Mouse (Mus musculus) adrenal gland, postnatal 36 days (tissue): Measurements from ENCODE around the gene Igsf21. TPM values are rescaled to one million over a fixed set of nuclear protein-coding genes. Genes with fewer than 3 reads are reported as not detected.

ENCODE experiments used
- DNase-seq, 2 experiments: peaks; one replicate each; pipeline ENCODE4 v3.0.0; 2021; ENCODE audit warnings: mixed read lengths in 1 of 2
- total RNA-seq, 2 experiments: library from RNA; stranded (reverse); gene quantifications; 2 replicates each; pipeline ENCODE4 v1.2.3; 2021

The Igsf21 gene
- total RNA-seq, 2 experiments from 2014 or later, result 2.9 to 3.7 TPM

- no peak for DNase-seq
Observed at GRCm38 (mm10) chr4:140196717-140197116, 49.9 kb downstream of the Igsf21 start.

GRCm38 (mm10) chr4:140192276-140193002 lies 54.1 kb downstream of the Igsf21 start:
- DNase-seq, result no peak

GRCm38 (mm10) chr4:140189601-140190000 lies 57.0 kb downstream of the Igsf21 start:
- DNase-seq, result no peak

DNA sequence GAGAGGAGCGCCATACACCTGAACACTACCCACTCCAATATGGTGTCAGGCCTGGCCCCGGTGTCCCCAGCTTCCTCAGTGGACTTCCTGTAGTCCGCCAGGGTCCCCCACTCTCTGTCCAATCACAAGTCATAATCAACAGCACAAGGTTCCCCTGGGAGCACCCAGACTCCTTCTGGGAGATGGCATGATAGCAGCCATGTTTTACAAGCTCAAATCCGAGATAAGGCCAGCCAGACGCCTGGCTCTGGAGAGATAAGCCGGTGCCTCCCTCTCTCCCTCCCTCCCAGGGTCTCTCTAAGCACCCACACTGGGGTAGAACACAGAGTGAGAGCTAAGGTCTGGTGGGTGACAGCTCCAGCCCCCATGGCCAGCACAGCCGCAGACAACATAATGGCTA lies 58.0 kb downstream of the Igsf21 start:
- no peak for DNase-seq

- DNase-seq, result no peak
Observed at GRCm38 (mm10) chr4:140187404-140188145, 59.0 kb downstream of the Igsf21 start.

DNA sequence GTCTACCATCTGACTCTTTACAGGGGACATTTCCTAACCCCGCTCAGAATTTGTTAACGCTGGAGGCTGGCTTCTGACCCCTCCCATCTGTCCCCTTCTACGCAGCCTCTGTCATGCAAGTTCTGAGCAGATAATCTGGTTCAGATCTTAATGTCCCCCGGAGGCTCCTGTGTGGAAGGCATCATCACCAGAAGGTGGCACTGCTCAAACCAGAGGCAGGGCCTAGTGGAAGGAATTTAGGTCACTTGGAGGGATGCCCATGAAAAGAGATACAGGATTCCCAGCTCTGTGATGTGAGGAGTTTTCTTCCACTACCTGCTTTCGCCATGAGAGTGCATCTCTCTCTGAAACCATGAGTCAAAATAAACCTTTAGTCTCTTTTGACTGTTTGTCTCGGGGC lies 67.0 kb downstream of the Igsf21 start:
- no peak for DNase-seq

GRCm38 (mm10) chr4:140177055-140177454 lies 69.5 kb downstream of the Igsf21 start:
- DNase-seq, result no peak

DNA sequence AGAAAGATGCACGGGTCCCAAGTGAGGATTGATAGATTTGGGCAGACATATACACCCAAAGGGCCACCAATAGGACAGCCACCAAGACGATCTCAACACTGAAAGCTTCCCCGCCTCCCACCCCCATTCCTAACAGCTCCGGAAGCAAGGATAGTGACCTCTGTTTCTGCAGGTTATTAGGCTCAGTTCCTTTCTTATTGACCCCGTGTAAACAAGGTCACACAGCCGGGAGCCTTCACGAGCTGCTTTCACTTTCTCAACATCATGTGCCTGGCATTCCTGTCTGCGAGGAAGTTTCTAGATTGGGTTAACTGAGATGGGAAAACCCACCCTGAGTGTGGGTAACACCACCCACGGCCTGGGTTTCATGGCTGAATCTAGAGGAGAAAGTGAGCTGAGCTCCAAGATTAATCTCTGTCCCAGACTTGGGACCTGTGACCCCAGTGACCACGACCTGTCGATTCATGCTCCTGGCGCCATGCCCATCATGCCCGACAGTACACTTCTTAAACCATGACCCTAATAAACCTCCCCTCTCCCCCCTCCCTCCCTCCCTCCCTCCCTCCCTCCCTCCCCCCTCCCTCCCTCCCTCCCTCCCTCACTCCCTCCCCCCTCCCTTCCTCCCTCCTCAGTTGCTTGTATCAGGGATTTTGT lies 72.7 kb downstream of the Igsf21 start:
- peak; percentile 30 to 41 for DNase-seq

GRCm38 (mm10) chr4:140173084-140173483 lies 73.5 kb downstream of the Igsf21 start:
- no peak for DNase-seq

DNA sequence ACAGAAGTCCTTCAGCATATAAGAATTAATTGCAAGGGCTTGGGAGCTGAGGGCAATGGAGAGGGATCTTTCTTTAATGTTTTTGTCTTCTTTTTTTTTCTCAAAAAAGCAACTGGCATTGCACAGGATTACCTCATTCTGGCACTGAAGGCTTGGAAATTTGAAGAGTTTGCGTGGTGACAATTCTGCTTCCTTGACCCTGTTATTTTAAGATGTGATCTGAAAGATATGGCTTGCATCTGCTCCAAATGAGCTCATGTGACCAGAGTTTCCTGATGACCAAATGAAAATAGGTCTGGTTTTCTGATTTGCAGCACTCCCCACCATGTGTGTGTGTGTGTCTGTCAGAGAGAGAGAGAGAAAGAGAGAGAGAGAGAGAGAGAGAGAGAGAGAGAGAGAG lies 74.7 kb downstream of the Igsf21 start:
- DNase-seq, result no peak

DNA sequence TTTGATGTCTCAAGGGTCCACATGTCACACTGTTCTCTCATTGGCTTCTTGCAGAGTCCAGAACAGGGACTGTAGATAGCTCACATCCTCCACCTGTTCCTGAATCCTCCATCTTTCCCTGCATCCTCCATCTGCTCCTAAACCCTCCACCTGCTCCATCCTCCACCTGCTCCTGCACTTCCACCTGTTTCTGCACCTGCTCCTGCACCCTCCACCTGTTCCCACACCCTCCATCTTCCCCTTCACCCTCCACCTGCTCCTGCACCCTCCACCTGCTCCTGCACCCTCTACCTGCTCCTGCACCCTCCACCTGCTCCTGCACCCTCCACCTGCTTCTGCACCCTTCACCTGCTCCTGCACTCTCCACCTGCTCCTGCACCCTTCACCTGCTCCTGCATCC lies 75.4 kb downstream of the Igsf21 start:
- DNase-seq, result no peak

GRCm38 (mm10) chr4:140165851-140166250 lies 80.7 kb downstream of the Igsf21 start:
- DNase-seq, result no peak

- DNase-seq, result no peak
Observed at GRCm38 (mm10) chr4:140164662-140165061, 81.9 kb downstream of the Igsf21 start.

GRCm38 (mm10) chr4:140159617-140160016 lies 87.0 kb downstream of the Igsf21 start:
- no peak for DNase-seq

- no peak for DNase-seq
Observed at GRCm38 (mm10) chr4:140154899-140155463, 91.6 kb downstream of the Igsf21 start.

- no peak for DNase-seq
Observed at GRCm38 (mm10) chr4:140154484-140154883, 92.1 kb downstream of the Igsf21 start.

DNA sequence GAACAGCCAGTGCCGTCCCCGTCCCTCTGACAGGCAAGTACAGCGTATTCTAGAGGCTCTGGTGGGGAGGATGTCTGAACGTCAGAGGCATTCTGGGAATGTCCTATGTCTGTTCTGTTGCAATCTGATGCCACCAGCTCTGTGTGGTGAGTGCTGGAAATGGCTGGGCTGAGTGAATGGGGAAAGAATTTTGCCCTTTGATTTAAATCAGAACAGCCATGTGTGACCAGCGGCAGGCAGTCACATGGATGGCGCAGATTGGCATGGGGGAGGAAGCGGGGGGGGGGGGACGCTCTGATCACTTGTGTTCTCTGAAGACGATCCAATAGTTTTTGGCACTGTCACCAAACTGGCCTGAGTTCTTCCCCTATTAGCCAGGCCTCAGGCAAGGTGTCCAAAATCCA lies 92.9 kb downstream of the Igsf21 start:
- DNase-seq, result no peak

GRCm38 (mm10) chr4:140153101-140153500 lies 93.5 kb downstream of the Igsf21 start:
- DNase-seq, result peak; percentile 26 to 55

DNA sequence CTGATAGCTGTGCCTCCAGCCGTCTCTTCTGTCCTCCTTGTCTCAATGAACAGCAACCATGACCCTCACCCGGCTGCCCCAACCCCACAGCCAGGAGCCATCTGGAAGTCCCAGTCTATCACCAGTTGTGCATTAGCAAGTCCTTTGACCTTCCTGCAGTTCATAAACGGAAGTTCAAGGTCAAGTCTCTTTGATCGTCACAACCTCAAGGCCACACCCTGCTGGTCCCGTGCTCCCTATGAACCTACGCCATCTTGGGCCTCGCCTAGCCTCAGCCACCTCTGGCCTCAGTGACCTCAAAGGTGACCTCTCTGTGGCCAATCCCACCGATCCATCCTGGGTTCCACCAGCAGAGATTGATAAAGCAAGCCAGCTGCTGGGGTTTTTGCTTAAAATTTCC lies 96.9 kb downstream of the Igsf21 start:
- DNase-seq, result no peak

- no peak for DNase-seq
Observed at GRCm38 (mm10) chr4:140147857-140148695, 98.5 kb downstream of the Igsf21 start.

DNA sequence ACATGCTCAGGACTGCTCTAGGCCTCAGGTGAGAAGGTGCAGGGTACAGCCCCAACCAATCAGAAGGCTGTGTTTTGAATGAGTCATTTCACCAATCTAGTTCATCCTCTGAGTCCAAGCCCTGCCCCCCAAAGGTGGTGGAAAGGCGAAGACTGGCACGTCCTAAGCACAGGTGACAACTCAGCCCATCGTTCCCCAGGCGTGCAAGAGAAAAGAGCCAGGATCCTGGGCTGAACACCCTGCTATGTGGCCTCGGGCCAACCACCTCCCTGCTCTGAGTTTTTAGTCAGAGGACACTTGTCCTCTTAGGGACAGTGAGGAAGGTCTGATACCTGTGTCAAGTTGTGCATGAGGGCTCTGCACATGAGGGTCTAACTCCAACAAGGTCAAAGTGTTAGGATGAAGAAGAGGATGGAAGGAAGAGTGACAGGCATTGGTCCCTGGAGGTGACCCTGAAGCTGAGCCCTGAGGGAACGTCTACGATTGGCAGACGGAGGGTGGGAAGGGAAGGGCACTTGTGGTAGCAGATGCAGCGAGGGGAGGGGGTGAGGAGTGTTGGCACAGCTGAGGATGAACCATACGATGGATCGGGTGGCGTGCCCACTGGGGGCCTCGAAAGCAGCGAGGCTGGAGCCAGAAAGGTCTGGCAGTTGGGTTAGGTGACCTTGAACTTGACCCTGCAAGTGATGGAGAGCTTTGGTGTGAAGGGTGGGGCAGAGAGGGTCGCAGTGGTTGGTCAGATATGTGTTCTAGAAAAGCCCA lies 99.3 kb downstream of the Igsf21 start:
- DNase-seq, result no peak
